Mouse (Mus musculus) left cerebral cortex, adult 8-10 months (tissue): ENCODE data around the gene Hsd11b2. TPM values are rescaled to one million over a fixed set of nuclear protein-coding genes. Genes with fewer than 3 reads are reported as not detected.

ENCODE experiments used
- DNase-seq, 2 experiments: peaks; one replicate each; pipeline ENCODE4 v3.0.0; 2022; ENCODE audit warnings: low spot score in 2 of 2
- total RNA-seq, 4 experiments: library from RNA; stranded (reverse); gene quantifications; 2 replicates each; pipeline ENCODE4 v1.2.4; 2022

Hsd11b2 gene
- total RNA-seq, 4 experiments from 2014 or later: not detected

DNA sequence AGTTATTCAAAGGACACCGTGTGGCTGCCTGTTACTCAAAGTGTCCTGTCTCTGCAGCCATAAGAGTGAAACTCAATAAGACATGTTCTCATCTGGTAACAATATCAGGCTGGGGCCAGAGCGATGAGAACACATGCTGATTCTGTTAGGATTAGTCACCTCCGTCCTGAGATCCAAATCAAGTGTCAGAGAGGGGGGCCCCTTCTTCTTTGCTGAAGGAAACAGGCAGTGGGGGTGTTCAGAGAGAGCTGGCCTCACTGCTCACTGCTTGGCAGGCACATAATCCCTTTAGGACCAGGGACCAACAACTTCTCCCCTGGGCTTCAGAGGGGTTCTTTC, 34.6 kb upstream of the Hsd11b2 start:
- DNase-seq: no peak

GRCm38 (mm10) chr8:105484392-105484791, 34.2 kb upstream of the Hsd11b2 start:
- no peak for DNase-seq

- no peak for DNase-seq
Observed at GRCm38 (mm10) chr8:105488082-105488481, 30.5 kb upstream of the Hsd11b2 start.

GRCm38 (mm10) chr8:105489281-105489680, 29.3 kb upstream of the Hsd11b2 start:
- no peak for DNase-seq

DNA sequence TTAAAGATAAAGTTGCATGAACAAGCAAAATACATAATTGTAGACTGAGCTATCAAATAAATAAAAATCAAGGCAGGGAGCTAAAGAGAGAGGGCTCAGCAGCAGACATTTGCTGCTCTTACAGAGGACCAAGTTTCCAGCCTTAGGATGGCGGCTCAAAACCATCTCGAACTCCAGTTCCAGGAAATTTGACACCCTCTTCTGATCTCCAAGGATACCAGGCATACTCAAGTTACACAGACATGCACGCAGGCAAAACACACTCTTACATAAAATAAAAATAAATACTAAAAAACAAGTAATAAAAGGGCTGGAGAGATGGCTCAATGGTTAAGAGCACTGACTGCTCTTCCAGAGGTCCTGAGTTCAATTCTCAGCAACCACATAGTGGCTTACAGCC, 25.1 kb upstream of the Hsd11b2 start:
- DNase-seq: no peak

GRCm38 (mm10) chr8:105494566-105494965, 24.0 kb upstream of the Hsd11b2 start:
- no peak for DNase-seq

GRCm38 (mm10) chr8:105495350-105496302, 22.9 kb upstream of the Hsd11b2 start:
- DNase-seq: no peak

DNA sequence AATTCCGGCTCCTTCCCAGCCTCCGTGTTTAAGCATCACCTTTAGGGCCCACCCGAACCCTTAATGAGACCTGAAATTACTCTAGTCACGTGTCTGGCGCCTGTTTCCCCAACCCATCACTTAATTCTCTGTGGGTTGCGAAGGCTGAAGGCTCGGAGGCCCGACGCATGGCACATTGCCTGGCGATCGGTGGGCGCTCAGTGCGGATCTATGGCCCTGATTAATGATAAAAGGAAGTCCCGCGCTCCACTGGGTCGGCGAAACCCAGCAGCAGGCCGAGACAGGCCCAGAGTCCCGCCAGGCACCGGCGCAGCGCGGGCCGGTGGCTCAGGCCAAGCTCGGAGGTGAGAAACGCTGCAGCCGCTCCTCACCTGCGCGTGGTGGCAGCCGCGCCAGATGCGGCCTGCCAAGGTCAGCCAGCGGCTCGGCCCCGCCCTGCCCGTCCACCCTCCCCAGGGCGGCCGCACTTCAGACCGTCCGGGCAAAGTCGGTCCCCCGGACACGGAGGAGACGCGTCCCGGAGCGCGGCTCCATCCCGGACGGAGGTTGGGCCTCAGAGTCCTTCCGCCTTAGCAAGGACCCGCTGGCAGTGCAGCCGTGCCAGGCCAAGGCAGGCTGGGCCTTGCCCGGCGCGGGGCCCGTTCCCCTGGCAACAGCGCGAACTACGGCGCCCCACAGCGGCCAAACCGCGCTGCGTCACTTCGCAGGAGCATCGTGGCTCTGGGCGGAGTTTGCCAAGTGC, 21.9 kb upstream of the Hsd11b2 start, which contains the start of gene Zdhhc1:
Zdhhc1 (minus strand) TSS at position 464 of the 742 bp plus-strand sequence.
- peak; percentile 81 to 90 for DNase-seq

- DNase-seq: no peak
Observed at GRCm38 (mm10) chr8:105499787-105500186, 18.8 kb upstream of the Hsd11b2 start.

- no peak for DNase-seq
Observed at GRCm38 (mm10) chr8:105504617-105505016, 13.9 kb upstream of the Hsd11b2 start.

GRCm38 (mm10) chr8:105506977-105507376, 11.6 kb upstream of the Hsd11b2 start:
- no peak for DNase-seq

- DNase-seq: no peak
Observed at GRCm38 (mm10) chr8:105508758-105509157, 9.8 kb upstream of the Hsd11b2 start.

DNA sequence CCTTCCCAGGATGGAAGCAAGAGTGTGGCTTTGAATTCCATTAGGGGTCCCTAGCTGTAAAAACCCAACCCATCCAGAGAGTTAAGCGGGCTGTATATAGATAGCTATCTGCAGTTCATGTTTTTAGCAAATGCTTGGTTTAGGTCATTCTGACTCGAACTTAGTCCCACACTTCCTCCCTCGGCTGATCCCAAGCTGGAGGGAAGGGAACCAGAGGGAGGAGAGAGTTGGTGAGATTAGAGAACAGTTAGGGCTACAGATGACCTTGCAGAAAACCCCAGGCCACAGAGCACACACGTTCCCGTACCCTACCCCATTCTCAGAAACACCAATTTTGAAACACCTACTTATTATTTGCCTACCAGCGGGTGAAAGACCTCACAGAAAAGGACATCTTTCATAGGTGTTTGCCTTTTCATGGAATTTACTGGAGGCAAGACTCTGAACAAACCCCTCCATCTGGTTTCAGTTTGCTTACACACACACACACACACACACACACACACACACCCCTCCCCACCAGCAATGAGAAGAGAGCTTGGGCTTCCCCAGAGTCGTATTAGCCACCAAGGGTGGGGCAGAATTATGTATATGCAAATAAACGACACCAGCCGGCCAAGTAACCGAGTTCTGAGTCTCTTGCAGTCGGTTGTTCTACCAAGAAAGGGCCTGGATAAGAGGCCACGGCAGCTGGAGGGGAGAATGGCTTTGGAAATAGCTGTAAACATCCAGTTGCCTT, 8.4 kb upstream of the Hsd11b2 start:
- DNase-seq: no peak

GRCm38 (mm10) chr8:105514194-105514593, 4.4 kb upstream of the Hsd11b2 start:
- DNase-seq: no peak

- DNase-seq: no peak
Observed at GRCm38 (mm10) chr8:105514656-105515055, 3.9 kb upstream of the Hsd11b2 start.

DNA sequence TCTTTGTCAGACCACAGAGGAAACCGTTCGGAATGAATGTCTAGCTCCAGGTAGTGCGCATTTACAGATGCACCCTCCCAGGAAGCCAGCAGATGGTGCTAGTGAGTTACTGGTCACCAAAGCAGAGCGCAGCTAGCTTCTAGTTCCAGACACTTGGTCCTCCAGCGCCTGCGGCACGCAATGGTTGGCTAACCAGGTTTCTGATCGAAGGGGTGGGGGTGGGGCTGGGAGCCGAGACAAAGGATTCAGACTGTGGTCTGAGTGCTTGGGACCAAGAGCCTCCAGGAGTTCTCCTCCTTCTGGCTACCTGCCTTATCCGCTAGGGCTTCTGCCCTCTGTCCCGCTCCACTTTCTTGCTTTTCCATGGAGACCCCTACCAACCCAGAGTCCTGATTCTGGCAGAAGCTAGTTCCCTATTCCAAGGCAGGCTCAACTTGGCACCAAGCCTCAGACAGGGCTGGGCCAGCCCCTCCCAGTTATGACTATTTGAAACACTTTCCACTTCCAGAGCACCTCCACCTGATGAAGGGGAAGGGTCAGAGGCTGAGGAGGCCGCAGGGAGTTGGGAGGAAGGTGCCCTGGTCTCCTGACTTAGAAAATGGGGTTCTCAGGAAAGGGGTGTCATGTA, 2.4 kb upstream of the Hsd11b2 start:
- peak; percentile 49 to 52 for DNase-seq

- DNase-seq: no peak
Observed at GRCm38 (mm10) chr8:105517346-105517745, 1.2 kb upstream of the Hsd11b2 start.

- DNase-seq: no peak
Observed at GRCm38 (mm10) chr8:105519591-105519990, 1.0 kb downstream of the Hsd11b2 start.

- DNase-seq: no peak
Observed at GRCm38 (mm10) chr8:105520521-105520920, 2.0 kb downstream of the Hsd11b2 start.

DNA sequence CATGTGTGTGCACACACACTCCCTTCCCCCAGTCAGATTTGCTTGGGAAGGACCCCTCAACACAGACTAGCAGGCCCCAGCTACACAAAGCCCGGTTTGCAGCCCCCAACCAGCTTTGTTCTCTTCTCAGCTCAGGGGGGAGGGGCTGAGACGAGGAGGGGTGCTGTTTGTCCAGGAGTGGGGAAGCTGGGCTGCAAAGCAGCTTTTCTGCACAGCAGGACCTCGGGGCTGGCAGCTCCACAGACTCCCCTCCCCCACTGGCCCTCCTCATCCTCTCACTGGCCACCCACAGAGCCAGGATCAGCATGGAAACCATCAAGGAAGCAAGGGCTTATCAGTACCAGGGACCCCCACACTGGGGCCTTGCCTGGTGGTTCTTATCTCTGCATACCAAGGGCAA, 2.5 kb downstream of the Hsd11b2 start:
- DNase-seq: no peak
